Mouse (Mus musculus) hematopoietic stem cell, adult 5-6 weeks (primary cell): ENCODE data around the gene Abl2. TPM values are rescaled to one million over a fixed set of nuclear protein-coding genes. Genes with fewer than 3 reads are reported as not detected.
A peak's percentile ranks its signal among the peaks of the same experiment; 100 is the strongest.
"Not testable (repeated sequence)": the region's sequence is repeated elsewhere in the genome, so short reads cannot be mapped to it uniquely, and the experiment has no call there.

Source experiments
- ATAC-seq, 2 experiments: fragments of 125-278 bp in 1 of 2; replicated peaks in 1 of 2; 2 replicates each; pipeline ENCODE4 v1.8.0; 2016 to 2017; ENCODE audit warnings: inconsistent platforms in 2 of 2, mild to moderate bottlenecking in 2 of 2, moderate number of reproducible peaks in 2 of 2, low read depth in 1 of 2, moderate TSS enrichment in 1 of 2; ENCODE audit not compliant: low FRiP score in 2 of 2, poor library complexity in 2 of 2, severe bottlenecking in 2 of 2, insufficient read depth in 1 of 2, low TSS enrichment in 1 of 2
- total RNA-seq: library from RNA; stranded (forward); fragments of 172-1452, 232-1000 nt; gene quantifications from 2 replicates; pipeline ENCODE4 v1.2.3, GENCODE M21; 2017

The Abl2 gene
- total RNA-seq, result 25.8 and 32.8 TPM in 2 replicates

- ATAC-seq, result peak; percentile 96 to 97
Observed at GRCm38 (mm10) chr1:156558024-156558930, at the start of gene Abl2. TSS of gene Abl2 (plus strand) at chr1:156558786.

- no peak for ATAC-seq
Observed at GRCm38 (mm10) chr1:156520136-156520780, 38.3 kb upstream of the Abl2 start.

DNA sequence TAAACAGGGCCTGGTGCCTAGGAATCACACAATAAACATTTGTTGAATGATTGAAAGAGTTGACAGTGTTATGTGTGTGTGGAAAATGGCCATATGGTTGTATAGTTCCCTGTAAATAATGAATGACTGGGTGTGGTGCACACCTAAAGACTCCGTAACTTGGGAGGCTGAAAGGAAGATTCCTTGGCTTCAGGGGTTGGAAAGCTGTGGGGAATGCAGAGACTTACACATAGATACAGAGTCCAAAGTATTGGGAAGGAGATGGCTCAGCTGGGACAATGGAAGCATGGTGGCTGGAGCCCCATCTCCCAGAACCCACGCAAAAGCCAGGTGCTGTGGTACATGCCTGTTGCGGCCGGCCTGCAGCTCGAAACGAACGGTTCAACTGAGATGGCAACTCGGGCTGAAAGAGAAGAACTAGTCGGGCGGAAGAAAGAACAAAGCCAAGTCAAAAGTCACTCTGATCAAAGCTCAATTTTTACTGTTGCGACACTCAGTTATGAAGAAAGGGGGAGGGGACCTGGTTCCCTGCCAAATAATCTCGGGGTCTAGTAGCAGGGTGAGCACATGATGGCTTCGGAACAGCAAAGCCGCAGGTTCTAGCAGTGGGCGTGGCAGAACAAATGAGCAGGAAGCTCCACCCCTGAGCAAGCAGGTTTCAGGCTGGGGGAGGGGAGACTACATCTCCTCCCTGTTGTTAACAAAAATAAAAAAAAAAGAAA, 36.6 kb upstream of the Abl2 start:
- no peak for ATAC-seq

DNA sequence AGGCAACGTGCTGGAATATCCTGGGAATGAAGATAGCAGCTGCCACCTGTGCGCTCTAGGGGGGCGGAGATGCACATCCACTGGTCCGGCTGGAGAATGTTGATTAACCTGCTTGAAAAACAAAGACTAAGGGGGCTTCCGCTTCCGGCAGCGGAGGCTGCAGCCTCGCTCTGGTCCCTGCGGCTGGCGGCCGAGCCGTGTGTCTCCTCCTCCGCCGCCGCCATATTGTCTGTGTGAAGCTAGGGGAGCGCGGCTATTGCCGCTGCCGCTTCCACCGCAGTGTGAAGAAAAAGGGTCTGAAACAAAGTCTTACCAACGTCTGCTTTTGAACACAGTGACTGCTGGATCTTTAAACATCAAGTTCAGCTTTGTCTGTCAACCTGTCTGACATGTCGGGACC, 34.7 kb upstream of the Abl2 start, which contains the start of gene Gm10031:
Gm10031 (plus strand) TSS at position 171 of the 400 bp plus-strand sequence.
- ATAC-seq, result peak; percentile 76 to 98

DNA sequence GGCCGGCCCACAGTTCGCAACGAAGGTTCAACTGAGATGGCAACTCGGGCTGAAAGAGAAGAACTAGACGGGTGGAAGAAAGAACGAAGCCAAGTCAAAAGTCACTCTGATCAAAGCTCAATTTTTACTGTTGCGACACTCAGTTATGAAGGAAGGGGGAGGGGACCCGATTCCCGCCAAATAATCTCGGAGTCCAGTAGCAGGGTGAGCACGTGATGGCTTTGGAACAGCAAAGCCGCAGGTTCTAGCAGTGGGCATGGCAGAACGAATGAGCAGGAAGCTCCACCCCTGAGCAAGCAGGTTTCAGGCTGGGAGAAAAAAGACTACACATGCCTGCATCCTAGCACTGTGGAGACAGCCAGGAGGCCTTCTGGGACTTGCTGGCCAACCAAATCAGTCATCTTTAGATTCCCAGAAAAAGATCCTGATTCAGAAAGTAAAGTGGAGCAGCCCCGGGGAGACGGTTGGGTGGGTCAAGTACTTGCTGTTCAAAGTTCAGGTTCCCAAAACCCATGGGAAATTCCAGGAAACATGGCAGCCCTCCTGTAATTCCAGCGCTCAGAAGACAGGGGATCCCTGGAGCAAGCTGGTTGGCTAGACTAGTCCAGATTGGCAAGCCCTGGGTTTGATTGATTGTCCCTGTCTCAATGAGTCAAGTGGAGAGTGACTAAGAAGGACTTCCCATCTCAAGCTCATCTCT, 26.0 kb upstream of the Abl2 start:
- ATAC-seq, result not testable (repeated sequence)

- no peak for ATAC-seq
Observed at GRCm38 (mm10) chr1:156533483-156533882, 25.1 kb upstream of the Abl2 start.

- ATAC-seq, result no peak
Observed at GRCm38 (mm10) chr1:156533911-156534310, 24.7 kb upstream of the Abl2 start.

DNA sequence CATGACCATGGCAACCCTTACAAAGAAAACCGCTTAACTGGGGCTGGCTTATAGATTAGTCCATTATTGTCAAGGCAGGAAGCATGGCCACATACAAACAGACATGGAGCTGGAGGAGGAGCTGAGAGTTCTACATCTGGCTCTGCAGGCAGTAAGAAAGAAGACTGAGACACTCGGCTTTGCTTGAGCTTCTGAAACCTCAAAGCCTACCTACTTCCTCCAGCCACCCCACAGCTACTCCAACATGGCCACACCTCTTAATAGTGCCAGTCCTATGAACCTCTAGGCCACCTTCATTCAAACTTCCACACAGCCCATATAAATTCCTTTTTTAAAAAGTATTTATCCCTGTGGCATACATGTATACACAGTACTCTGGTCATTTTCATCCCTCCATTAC, 21.6 kb upstream of the Abl2 start:
- peak in 1 of 2 experiments; percentile 53; a peak in 1 of 4 replicates for ATAC-seq

GRCm38 (mm10) chr1:156537701-156538100, 20.9 kb upstream of the Abl2 start:
- no peak for ATAC-seq

DNA sequence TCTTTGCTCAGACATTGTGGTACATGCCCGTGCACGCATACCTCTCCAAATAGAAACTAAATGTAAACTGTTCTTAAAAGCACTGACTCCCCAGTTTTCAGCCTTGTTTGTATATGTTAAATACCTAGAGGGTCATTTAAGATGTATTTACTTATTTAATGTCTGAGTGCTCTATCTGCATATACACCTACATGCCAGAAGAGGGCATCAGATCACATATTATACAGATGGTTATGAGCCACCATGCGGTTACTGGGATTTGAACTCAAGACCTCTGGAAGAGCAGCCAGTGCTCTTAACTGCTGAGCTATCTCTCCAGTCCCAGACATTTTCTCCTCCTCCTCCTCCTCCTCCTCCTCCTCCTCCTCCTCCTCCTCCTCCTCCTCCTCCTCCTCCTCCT, 20.2 kb upstream of the Abl2 start:
- no peak for ATAC-seq

DNA sequence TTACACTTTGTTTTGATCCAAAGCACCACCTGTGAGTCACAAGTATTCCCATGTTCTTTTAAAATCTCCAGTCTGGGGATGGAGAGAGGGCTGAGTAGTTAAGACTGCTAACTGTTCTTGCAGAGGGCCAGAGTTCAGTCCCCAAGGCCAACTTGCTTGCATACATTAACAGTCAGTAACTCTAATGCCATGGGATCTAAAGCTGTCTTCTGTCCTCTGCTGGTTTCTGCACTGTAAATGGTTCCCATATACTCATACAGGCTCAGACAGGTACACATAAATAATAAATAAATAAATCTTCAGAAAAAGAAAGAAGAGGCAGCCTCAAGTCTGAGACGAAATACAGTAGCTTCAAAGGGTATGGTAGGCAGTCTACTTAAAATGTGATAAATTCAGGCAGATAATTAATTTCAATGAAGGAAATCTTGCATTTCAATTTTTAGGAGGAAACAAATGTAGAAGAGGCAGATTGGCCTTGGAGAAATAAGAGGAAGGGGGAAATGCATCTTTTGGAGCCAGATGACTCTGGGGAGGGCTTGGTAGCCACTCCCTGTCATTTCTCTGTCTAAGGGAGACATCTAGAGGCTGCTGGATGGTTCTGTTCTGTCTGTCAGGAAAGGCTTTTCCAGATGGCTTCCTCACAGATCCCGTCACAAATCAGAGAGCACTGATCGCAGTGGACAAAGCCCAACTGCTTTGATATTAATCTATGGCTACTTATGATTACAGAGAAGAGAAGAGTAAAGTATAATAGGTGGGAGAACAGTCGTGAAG, 18.6 kb upstream of the Abl2 start:
- ATAC-seq, result no peak

GRCm38 (mm10) chr1:156543999-156544398, 14.6 kb upstream of the Abl2 start:
- no peak for ATAC-seq

DNA sequence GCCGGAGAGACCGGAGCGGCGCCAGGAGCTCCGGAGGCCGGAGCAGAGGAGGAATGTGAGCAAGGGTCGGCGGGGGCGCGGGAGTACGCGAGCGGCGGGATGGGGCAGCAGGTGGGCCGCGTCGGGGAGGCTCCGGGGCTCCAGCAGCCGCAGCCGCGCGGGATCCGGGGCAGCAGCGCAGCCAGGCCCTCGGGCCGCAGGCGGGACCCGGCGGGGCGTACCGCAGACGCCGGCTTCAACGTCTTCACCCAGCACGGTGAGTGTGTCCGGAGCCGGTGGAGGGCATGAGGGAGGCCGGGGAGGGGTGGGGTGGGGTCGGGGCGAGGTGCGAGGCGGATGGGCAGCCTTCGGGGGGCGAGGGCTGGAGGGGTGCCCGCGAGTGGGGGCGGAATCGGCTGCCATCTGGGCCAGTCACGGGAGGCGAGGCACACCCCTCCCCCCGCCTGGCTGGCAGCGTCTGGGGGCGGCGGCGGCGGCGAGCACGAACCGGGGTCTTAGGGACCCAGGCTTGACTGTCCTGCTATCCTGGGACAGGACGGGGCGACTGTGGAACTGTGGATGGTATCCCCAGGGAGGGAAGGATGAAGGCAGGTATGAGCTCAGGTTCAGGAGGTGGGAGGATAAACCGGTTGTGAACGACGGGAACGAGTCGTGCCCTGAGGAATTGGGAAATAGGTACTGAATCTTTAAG, 509 bp downstream of the Abl2 start:
- peak in 1 of 2 experiments; percentile 11; a peak in 2 of 4 replicates for ATAC-seq

DNA sequence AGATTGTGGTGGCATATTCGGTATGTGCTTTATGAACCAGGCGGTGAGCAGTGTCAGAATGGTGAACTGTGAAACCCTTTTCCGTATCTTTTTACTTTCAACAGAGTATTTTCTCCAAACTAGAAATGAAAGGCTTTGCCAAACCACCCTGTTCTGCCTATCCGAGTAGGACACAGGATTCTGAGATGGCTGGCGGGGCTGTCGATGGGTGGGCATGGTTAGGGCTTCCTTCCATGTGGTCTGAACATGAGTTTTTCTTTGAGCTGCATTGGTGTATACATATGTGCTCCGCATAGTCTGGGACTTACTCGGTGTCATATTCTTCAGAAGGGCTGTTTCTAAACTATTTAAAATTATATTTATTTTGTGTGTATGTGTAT, 1.0 kb downstream of the Abl2 start:
- ATAC-seq, result no peak

DNA sequence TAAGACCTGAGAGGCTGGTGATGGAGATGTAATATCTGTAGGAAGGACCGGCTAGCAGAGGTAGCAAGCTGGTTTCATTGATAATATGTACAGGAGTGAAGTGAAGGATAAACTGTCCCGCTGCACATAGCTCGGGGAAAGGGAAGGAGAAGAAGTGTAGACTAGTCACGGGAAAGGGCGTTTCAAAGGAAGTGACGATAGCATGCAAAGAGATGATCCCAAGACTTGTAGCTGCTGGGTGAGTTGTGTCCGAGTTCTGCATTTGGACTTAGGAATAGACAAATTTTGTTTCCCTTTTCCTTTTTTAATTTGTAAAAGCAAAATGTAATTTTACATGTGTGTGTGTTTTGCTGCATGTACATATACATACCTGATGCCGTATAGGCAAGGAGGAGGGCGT, 1.9 kb downstream of the Abl2 start:
- no peak for ATAC-seq

DNA sequence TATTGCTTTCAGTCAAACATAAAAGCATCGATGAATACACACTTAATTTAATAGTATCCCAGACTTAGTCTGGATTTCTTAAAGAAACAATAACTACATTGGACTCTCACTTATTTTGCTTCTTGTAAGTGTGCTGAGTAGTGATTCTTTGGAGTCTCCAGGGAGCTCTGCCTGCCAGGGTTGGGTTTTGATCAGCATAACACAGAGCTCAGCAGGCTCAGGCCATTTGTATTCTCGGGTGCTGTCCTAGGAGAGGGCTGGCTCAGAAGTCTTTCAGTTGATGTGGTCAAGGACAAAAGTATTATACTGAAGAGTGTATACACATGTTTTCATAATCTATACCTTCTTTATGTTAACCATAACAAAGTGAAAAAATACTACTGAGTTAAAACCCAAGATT, 6.7 kb downstream of the Abl2 start:
- no peak for ATAC-seq
